Mouse (Mus musculus): ENCODE data around the gene Pnkd.

The Pnkd gene

GRCm38 (mm10) chr1:74363437-74363836, 78.7 kb downstream of the Pnkd start:
- DNase-seq = peak; percentile 97

- peak; percentile 96 for DNase-seq
These were observed 79.5 kb downstream of the Pnkd start for GRCm38 (mm10) chr1:74364270-74364669.

- DNase-seq = peak; percentile 99
These were observed 83.3 kb downstream of the Pnkd start for GRCm38 (mm10) chr1:74367886-74368645.

GRCm38 (mm10) chr1:74370040-74370439, 85.3 kb downstream of the Pnkd start:
- DNase-seq = no peak

- no peak for DNase-seq
These were observed 88.6 kb downstream of the Pnkd start for GRCm38 (mm10) chr1:74373372-74373771.

- DNase-seq = peak; percentile 98
These were observed 90.2 kb downstream of the Pnkd start, which contains the start of gene Slc11a1 for GRCm38 (mm10) chr1:74374980-74375379. Gene Slc11a1 (plus strand): TSS chr1:74375195.

GRCm38 (mm10) chr1:74375561-74375960, 90.8 kb downstream of the Pnkd start:
- DNase-seq = peak; percentile 94

- peak; percentile 99 for DNase-seq
These were observed 91.7 kb downstream of the Pnkd start for GRCm38 (mm10) chr1:74376396-74376795.

GRCm38 (mm10) chr1:74379058-74379504, 94.4 kb downstream of the Pnkd start:
- DNase-seq = no peak

- peak; percentile 85 for DNase-seq
These were observed 95.8 kb downstream of the Pnkd start for GRCm38 (mm10) chr1:74380484-74380883.

GRCm38 (mm10) chr1:74381588-74382021, 96.9 kb downstream of the Pnkd start:
- DNase-seq = no peak

GRCm38 (mm10) chr1:74383385-74383784, 98.7 kb downstream of the Pnkd start:
- DNase-seq = no peak

GRCm38 (mm10) chr1:74384525-74384924, 99.8 kb downstream of the Pnkd start:
- DNase-seq = no peak

GRCm38 (mm10) chr1:74385064-74385463, 100.3 kb downstream of the Pnkd start:
- DNase-seq = peak; percentile 93

GRCm38 (mm10) chr1:74385531-74385930, 100.8 kb downstream of the Pnkd start:
- DNase-seq = no peak

GRCm38 (mm10) chr1:74386363-74386713, 101.6 kb downstream of the Pnkd start:
- DNase-seq = no peak

GRCm38 (mm10) chr1:74386714-74387385, 102.1 kb downstream of the Pnkd start:
- peak; percentile 100 for DNase-seq

GRCm38 (mm10) chr1:74387386-74387988, 102.8 kb downstream of the Pnkd start:
- peak; percentile 93 for DNase-seq

GRCm38 (mm10) chr1:74388398-74388920, 103.7 kb downstream of the Pnkd start:
- peak; percentile 92 for DNase-seq

- DNase-seq = peak; percentile 97
These were observed 105.1 kb downstream of the Pnkd start for GRCm38 (mm10) chr1:74389831-74390286.

- DNase-seq = peak; percentile 97
These were observed 105.7 kb downstream of the Pnkd start for GRCm38 (mm10) chr1:74390287-74390906.

GRCm38 (mm10) chr1:74390924-74391748, 106.4 kb downstream of the Pnkd start, which contains the start of gene Ctdsp1:
Gene Ctdsp1 (plus strand): TSS chr1:74391509.
- peak; percentile 100 for DNase-seq
